Mouse (Mus musculus): ENCODE results near the gene Lsr. TPM values are rescaled to one million over a fixed set of nuclear protein-coding genes. Genes with fewer than 3 reads are reported as not detected.
"Not testable (repeated sequence)": the region's sequence is repeated elsewhere in the genome, so short reads cannot be mapped to it uniquely, and the experiment has no call there.

Gene Lsr
- total RNA-seq, 1 experiment, result 54.6 TPM

DNA sequence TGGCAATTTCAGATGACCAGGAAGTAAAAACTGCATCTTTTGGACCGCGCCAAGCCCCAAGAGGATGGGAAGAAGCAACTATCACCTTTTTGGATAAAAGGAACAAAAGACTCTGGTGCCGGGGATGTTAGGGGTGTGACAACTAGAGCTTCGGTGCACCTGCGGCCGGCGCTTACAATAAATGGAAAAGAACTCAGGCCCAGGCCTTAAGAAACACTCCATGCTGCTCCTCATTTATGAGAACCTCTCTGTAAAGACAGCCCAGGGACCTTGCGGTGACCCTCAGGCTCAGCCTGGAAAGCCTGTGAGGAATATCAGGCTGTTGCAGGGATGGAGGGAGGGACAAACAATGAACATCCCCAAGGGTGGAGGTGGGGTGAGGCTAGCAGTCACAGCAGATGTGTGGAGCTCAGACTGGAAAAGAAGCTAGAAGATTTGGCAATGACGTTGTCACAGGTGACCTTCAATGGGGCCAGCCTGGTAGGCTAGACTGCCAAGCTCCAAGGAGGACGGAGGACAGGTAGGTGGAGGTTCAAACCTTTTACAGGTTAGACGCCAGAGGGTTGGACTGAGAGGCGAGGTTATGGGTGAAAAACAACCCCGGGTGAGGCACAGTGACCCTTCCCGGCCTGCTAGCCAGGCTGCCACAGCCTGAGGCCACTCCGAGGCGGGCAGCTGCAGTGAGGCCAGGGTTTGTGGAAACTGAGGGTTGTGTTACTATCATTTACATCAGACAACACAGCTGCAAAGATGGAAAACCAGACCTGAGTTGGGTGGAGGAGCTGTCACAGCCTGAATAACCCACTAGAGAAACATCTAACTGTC, 20.6 kb downstream of the Lsr start:
- in situ Hi-C loops (cut with MboI; ENCODE audit: low sequenced_read_pairs in 2 of 2, unreplicated experiment in 2 of 2), result no loop called here
- no peak overlapping the region for H3K4me3 ChIP-seq (ENCODE audit: insufficient read depth in 1 of 2, low read depth in 1 of 2, low read length in 2 of 2, poor library complexity in 1 of 2, severe bottlenecking in 1 of 2)
- peaks cover 0 to 4% of the 10 kb centered on the region in 2 experiments; a peak in 1 of 4 replicates for H3K4me1 ChIP-seq (ENCODE audit: control insufficient read depth in 2 of 2, insufficient read depth in 2 of 2, low read length in 2 of 2, poor library complexity in 1 of 2)
- H3K9ac ChIP-seq (ENCODE audit: insufficient read depth, low read depth, low read length, poor library complexity, severe bottlenecking), result no peak overlapping the region
- TF ChIP-seq ZC3H11A (IDR thresholded peaks at IDR 0.05; ENCODE audit: borderline replicate concordance, low read depth, low read length) (no peak), CHD2 (IDR thresholded peaks at IDR 0.05; ENCODE audit: low read depth, low read length) (no peak), ZNF384 (IDR thresholded peaks at IDR 0.05; ENCODE audit: low read depth, low read length) (no peak), MAFK (IDR thresholded peaks at IDR 0.05; ENCODE audit: insufficient read depth, low read depth, low read length) (no peak), HCFC1 (IDR thresholded peaks at IDR 0.05; ENCODE audit: borderline replicate concordance, insufficient read depth, low read length) (no peak)
- H3K36me3 ChIP-seq (ENCODE audit: control insufficient read depth, insufficient read depth, low read length, poor library complexity, severe bottlenecking), result peaks cover 36% of the 10 kb centered on the region
- H3K27ac ChIP-seq (ENCODE audit: insufficient read depth, low read depth, low read length, poor library complexity, severe bottlenecking), result no peak overlapping the region
- no peaks in the 10 kb centered on the region for H3K9me3 ChIP-seq (ENCODE audit: control insufficient read depth, insufficient read depth, low read depth, low read length)
- DNase-seq (ENCODE audit: low read depth, low spot score), result no peak

DNA sequence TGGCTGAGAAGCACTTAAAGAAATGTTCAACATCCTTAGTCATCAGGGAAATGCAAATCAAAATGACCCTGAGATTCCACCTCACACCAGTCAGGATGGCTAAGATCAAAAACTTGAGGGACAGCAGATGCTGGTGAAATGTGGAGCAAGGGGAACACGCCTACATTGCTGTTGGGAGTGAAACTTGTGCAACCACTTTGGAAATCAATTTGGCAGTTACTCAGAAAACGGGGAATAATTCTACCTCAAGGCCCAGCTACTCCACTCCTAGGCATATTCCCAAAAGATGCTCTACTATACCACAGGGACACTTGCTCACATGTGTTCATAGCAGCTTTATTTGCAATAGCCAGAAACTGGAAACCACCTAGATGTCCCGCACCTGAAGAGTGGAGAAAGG, 23.4 kb downstream of the Lsr start:
- H3K9me3 ChIP-seq (ENCODE audit: control insufficient read depth, insufficient read depth, low read depth, low read length); H3K4me1 ChIP-seq (ENCODE audit: control insufficient read depth in 2 of 2, insufficient read depth in 2 of 2, low read length in 2 of 2, poor library complexity in 1 of 2); in situ Hi-C loops (cut with MboI; ENCODE audit: low sequenced_read_pairs in 2 of 2, unreplicated experiment in 2 of 2); H3K27ac ChIP-seq (ENCODE audit: insufficient read depth, low read depth, low read length, poor library complexity, severe bottlenecking); H3K9ac ChIP-seq (ENCODE audit: insufficient read depth, low read depth, low read length, poor library complexity, severe bottlenecking); DNase-seq (ENCODE audit: low read depth, low spot score); H3K4me3 ChIP-seq (ENCODE audit: insufficient read depth in 1 of 2, low read depth in 1 of 2, low read length in 2 of 2, poor library complexity in 1 of 2, severe bottlenecking in 1 of 2): not testable (repeated sequence)
- H3K36me3 ChIP-seq (ENCODE audit: control insufficient read depth, insufficient read depth, low read length, poor library complexity, severe bottlenecking), result peaks cover 37% of the 10 kb centered on the region

DNA sequence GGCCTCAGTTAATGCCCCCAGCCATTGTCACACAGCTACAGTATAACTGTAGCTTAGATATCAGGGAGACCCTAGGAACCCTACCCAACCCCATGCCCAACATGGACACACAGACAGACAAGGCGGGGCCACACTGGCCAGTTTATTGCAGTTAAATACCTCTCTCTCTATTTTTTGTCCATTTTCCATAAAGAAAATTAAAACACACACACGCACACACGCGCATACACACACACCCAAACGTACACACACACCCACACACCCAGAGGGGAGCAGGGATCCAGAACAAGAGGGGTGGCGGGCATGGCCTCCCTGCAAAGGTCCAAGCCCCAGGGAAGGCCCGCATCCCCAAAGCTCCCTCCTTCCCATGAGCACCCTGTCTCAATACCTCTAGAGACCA, 27.4 kb downstream of the Lsr start:
- DNase-seq (ENCODE audit: low read depth, low spot score), result no peak
- peaks cover 13% of the 10 kb centered on the region for H3K36me3 ChIP-seq (ENCODE audit: control insufficient read depth, insufficient read depth, low read length, poor library complexity, severe bottlenecking)
- H3K27ac ChIP-seq (ENCODE audit: insufficient read depth, low read depth, low read length, poor library complexity, severe bottlenecking), result no peak overlapping the region
- in situ Hi-C loops (cut with MboI; ENCODE audit: low sequenced_read_pairs in 2 of 2, unreplicated experiment in 2 of 2), result no loop called here
- TF ChIP-seq CHD2 (IDR thresholded peaks at IDR 0.05; ENCODE audit: low read depth, low read length) (no peak), HCFC1 (IDR thresholded peaks at IDR 0.05; ENCODE audit: borderline replicate concordance, insufficient read depth, low read length) (no peak), MAFK (IDR thresholded peaks at IDR 0.05; ENCODE audit: insufficient read depth, low read depth, low read length) (no peak), ZNF384 (IDR thresholded peaks at IDR 0.05; ENCODE audit: low read depth, low read length) (no peak), ZC3H11A (IDR thresholded peaks at IDR 0.05; ENCODE audit: borderline replicate concordance, low read depth, low read length) (no peak)
- no peaks in the 10 kb centered on the region for H3K9me3 ChIP-seq (ENCODE audit: control insufficient read depth, insufficient read depth, low read depth, low read length)
- no peak overlapping the region for H3K4me3 ChIP-seq (ENCODE audit: insufficient read depth in 1 of 2, low read depth in 1 of 2, low read length in 2 of 2, poor library complexity in 1 of 2, severe bottlenecking in 1 of 2)
- no peaks in the 10 kb centered on the region for H3K4me1 ChIP-seq (ENCODE audit: control insufficient read depth in 2 of 2, insufficient read depth in 2 of 2, low read length in 2 of 2, poor library complexity in 1 of 2)
- no peak overlapping the region for H3K9ac ChIP-seq (ENCODE audit: insufficient read depth, low read depth, low read length, poor library complexity, severe bottlenecking)

DNA sequence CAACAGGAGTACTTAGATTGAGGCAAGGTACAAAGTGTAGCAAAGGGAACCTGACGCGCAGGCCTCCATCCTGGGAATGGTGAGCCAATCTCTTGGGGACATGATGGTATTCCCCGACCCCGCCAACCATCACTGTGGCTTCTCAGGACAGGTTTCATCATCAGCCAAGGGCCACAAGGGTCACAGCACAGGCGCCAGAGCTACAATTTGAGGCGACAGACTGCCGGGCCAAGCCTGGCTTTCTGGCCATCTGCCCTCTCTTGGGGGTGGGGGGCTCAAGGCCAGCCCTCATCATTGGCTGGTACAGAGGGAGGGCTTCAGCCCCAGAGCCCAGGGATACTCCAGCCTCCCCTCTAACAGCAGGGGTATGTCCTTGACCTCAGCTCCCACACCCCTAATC, 27.8 kb downstream of the Lsr start:
- in situ Hi-C loops (cut with MboI; ENCODE audit: low sequenced_read_pairs in 2 of 2, unreplicated experiment in 2 of 2); DNase-seq (ENCODE audit: low read depth, low spot score): not testable (repeated sequence)

DNA sequence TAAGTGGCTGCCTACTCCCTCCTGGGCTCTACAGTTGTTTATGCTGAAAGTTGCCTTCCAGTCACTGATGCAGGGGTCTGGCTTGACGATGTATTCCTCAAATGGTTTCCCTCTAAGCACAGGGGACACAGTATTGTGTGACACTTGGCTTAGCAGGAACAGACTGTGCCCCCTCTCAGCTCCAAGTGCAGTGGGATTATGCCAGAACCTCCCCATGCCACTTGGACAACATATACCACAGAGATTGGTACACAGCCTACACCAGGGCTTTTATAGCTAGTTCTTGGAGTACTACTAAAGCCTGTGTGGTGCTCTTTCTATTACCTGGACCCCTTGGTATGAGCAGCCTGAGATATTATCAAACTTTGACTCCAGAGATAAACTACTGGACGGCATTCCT, 28.6 kb downstream of the Lsr start:
- H3K27ac ChIP-seq (ENCODE audit: insufficient read depth, low read depth, low read length, poor library complexity, severe bottlenecking); in situ Hi-C loops (cut with MboI; ENCODE audit: low sequenced_read_pairs in 2 of 2, unreplicated experiment in 2 of 2); H3K4me1 ChIP-seq (ENCODE audit: control insufficient read depth in 2 of 2, insufficient read depth in 2 of 2, low read length in 2 of 2, poor library complexity in 1 of 2); H3K9me3 ChIP-seq (ENCODE audit: control insufficient read depth, insufficient read depth, low read depth, low read length); DNase-seq (ENCODE audit: low read depth, low spot score); H3K4me3 ChIP-seq (ENCODE audit: insufficient read depth in 1 of 2, low read depth in 1 of 2, low read length in 2 of 2, poor library complexity in 1 of 2, severe bottlenecking in 1 of 2); H3K9ac ChIP-seq (ENCODE audit: insufficient read depth, low read depth, low read length, poor library complexity, severe bottlenecking): not testable (repeated sequence)
- peaks cover 10% of the 10 kb centered on the region for H3K36me3 ChIP-seq (ENCODE audit: control insufficient read depth, insufficient read depth, low read length, poor library complexity, severe bottlenecking)

More for the DNA sequence above, 27.8 kb downstream of the Lsr start:
- peaks cover 10% of the 10 kb centered on the region for H3K36me3 ChIP-seq (ENCODE audit: control insufficient read depth, insufficient read depth, low read length, poor library complexity, severe bottlenecking)
- H3K4me3 ChIP-seq (ENCODE audit: insufficient read depth in 1 of 2, low read depth in 1 of 2, low read length in 2 of 2, poor library complexity in 1 of 2, severe bottlenecking in 1 of 2); H3K9ac ChIP-seq (ENCODE audit: insufficient read depth, low read depth, low read length, poor library complexity, severe bottlenecking); H3K9me3 ChIP-seq (ENCODE audit: control insufficient read depth, insufficient read depth, low read depth, low read length); H3K27ac ChIP-seq (ENCODE audit: insufficient read depth, low read depth, low read length, poor library complexity, severe bottlenecking); H3K4me1 ChIP-seq (ENCODE audit: control insufficient read depth in 2 of 2, insufficient read depth in 2 of 2, low read length in 2 of 2, poor library complexity in 1 of 2): not testable (repeated sequence)

Data from ES-E14 (cell line).